ENCODE assay signal across 34 mouse cellular contexts in the genomic region with DNA sequence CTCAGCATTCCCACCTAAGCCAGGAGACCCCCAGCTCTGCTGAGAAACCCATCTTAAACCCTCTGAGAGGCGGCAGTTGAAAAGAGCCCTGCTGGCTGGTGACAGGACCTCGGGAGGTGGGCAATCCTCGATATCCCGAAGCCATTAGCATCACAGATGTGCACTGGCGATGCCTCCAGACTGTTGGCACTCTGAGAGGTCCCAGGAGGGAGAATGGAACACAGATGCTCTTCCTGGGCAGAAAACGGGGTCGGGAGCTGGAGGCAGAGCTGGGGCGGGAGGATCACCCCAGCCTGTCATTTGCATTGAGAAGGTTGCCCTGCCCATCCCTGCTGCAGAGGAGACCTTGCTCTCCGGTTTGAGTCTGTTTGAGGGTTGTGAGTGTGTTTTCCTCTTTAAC. TPM values are rescaled to one million over a fixed set of nuclear protein-coding genes. Genes with fewer than 3 reads are reported as not detected.
"Had no signal": no experiment of that assay in that cellular context is flagged by ENCODE, and none has a peak within 500 bp of the region (broad histone marks: within the 10 kb centered on the region; RNA-seq: fewer than 3 reads in every experiment).

No protein-coding gene starts in this region.

- H3K4me1 ChIP-seq: heart, embryonic 12.5 days; intestine, embryonic 15.5 days; limb, embryonic 12.5 days; liver, embryonic 13.5 days; liver, embryonic 15.5 days had no signal

- H3K4me3 ChIP-seq: gastrocnemius, adult 2 months; heart, embryonic 10.5 days; heart, embryonic 12.5 days; intestine, embryonic 15.5 days; layer of hippocampus, adult 2 months; left cerebral cortex, adult 2 months; limb, embryonic 10.5 days; limb, embryonic 12.5 days; liver, embryonic 13.5 days; liver, embryonic 15.5 days had no signal

- H3K9ac ChIP-seq: heart, embryonic 12.5 days; hindbrain, embryonic 14.5 days; intestine, embryonic 15.5 days; limb, embryonic 12.5 days; liver, embryonic 13.5 days; liver, embryonic 15.5 days had no signal

- H3K27ac ChIP-seq: gastrocnemius, adult 2 months; heart, embryonic 10.5 days; hindbrain, embryonic 14.5 days; intestine, embryonic 15.5 days; layer of hippocampus, adult 2 months; left cerebral cortex, adult 2 months; limb, embryonic 10.5 days; limb, embryonic 12.5 days; liver, embryonic 13.5 days; liver, embryonic 15.5 days had no signal

- ATAC-seq: inflammation-experienced regulatory T-cells, adult 6 months; intestine, embryonic 15.5 days; intestine, postnatal 0 days had no signal

- H3K4me2 ChIP-seq: heart, embryonic 12.5 days; hindbrain, embryonic 14.5 days; intestine, embryonic 15.5 days; limb, embryonic 12.5 days; liver, embryonic 11.5 days; liver, embryonic 13.5 days; liver, embryonic 15.5 days had no signal

- DNase-seq: gastrocnemius, adult 2 months; gastrocnemius, postnatal 10 days; gastrocnemius, postnatal 25 days; heart, adult 18-20 months; heart, postnatal 10 days; heart, postnatal 4 days; kidney, adult 18-20 months; kidney, adult 8-10 months; kidney, postnatal 10 days; kidney, postnatal 25 days; kidney, postnatal 4 days; liver; liver, embryonic 13.5 days had no signal

- H3K36me3 ChIP-seq: heart, embryonic 10.5 days; heart, embryonic 12.5 days; intestine, embryonic 15.5 days; limb, embryonic 10.5 days; limb, embryonic 12.5 days; liver, embryonic 13.5 days; liver, embryonic 15.5 days had no signal

- H3K9me3 ChIP-seq: heart, embryonic 10.5 days; heart, embryonic 12.5 days; intestine, embryonic 15.5 days; limb, embryonic 10.5 days; liver, embryonic 13.5 days; liver, embryonic 15.5 days had no signal

RNA-seq across cellular contexts. Expression of a gene that starts 42.7 kb away (rescaled TPM):
- total RNA-seq: gastrocnemius, adult 2 months; gastrocnemius, postnatal 10 days; gastrocnemius, postnatal 25 days; gastrocnemius, postnatal 4 days; granulocyte monocyte progenitor cell, adult 5-6 weeks; heart, adult 18-20 months; heart, adult 8-10 months; heart, postnatal 10 days; heart, postnatal 25 days; heart, postnatal 4 days; layer of hippocampus, postnatal 25 days; left cerebral cortex, adult 2 months had no signal
- polyA plus RNA-seq: heart, embryonic 14.5 days; heart, embryonic 16.5 days; inflammation-experienced regulatory T-cells, adult 6 months; intestine, embryonic 15.5 days; kidney, embryonic 14.5 days; kidney, embryonic 16.5 days; limb, embryonic 10.5 days; limb, embryonic 12.5 days; liver, embryonic 13.5 days; liver, embryonic 15.5 days had no signal
